Mouse (Mus musculus) limb, embryonic 15.5 days (tissue): Measurements from ENCODE around the gene Arnt2. TPM values are rescaled to one million over a fixed set of nuclear protein-coding genes. Genes with fewer than 3 reads are reported as not detected.

Experiments used
- ATAC-seq: fragments of 200-750 bp; cut with Nextera tagmentation; 2 replicates; pipeline ENCODE4 v1.8.0; 2017; ENCODE audit warnings: low read depth, moderate TSS enrichment; ENCODE audit not compliant: insufficient number of reproducible peaks, low FRiP score, low TSS enrichment
- H3K27ac ChIP-seq: fragments of 300-500 bp; sonication (generic); 2 replicates; pipeline ENCODE4 v1.5.1; 2015; ENCODE audit warnings: moderate library complexity, mild to moderate bottlenecking, inconsistent platforms
- H3K27me3 ChIP-seq: fragments of 300-500 bp; sonication (generic); 2 replicates; pipeline ENCODE4 v1.6.1; 2015; ENCODE audit warnings: inconsistent platforms
- H3K36me3 ChIP-seq: fragments of 300-500 bp; sonication (generic); 2 replicates; pipeline ENCODE4 v1.6.1; 2015; ENCODE audit warnings: inconsistent platforms
- H3K4me1 ChIP-seq: fragments of 300-500 bp; sonication (generic); 2 replicates; pipeline ENCODE4 v1.6.1; 2015; ENCODE audit warnings: inconsistent platforms
- H3K4me2 ChIP-seq: fragments of 300-500 bp; sonication (generic); 2 replicates; pipeline ENCODE4 v1.6.1; 2015; ENCODE audit warnings: mild to moderate bottlenecking, inconsistent platforms
- H3K4me3 ChIP-seq: fragments of 300-500 bp; sonication (generic); 2 replicates; pipeline ENCODE4 v1.5.1; 2015; ENCODE audit warnings: mild to moderate bottlenecking, inconsistent platforms
- H3K9ac ChIP-seq: fragments of 300-500 bp; sonication (generic); 2 replicates; pipeline ENCODE4 v1.6.1; 2015; ENCODE audit warnings: inconsistent platforms
- H3K9me3 ChIP-seq: fragments of 300-500 bp; sonication (generic); 2 replicates; pipeline ENCODE4 v1.6.1; 2016; ENCODE audit warnings: inconsistent platforms
- WGBS: fragments of 180-500 bp; shearing (Covaris S2); methylation state at CpG from one replicate; pipeline ENCODE4 v1.1.7; 2015; 5-methylcytosine and 5-hydroxymethylcytosine counted together
- polyA plus RNA-seq: library from polyadenylated mRNA; unstranded; fragments of >200 nt; fragmentation: Nextera tagmentation; extraction: Ambion mirVana; gene quantifications from 2 replicates; pipeline ENCODE4 v1.2.1, GENCODE M21; 2015

Gene Arnt2
- polyA plus RNA-seq, 1 experiment from 2014 or later = 7.3 TPM

- no peak for ATAC-seq
- H3K9ac ChIP-seq = no peak overlapping the region
- H3K9me3 ChIP-seq = no peaks in the 10 kb centered on the region
- H3K36me3 ChIP-seq = no peaks in the 10 kb centered on the region
- H3K4me2 ChIP-seq = no peak overlapping the region
- H3K4me1 ChIP-seq = no peaks in the 10 kb centered on the region
- H3K27ac ChIP-seq = no peak overlapping the region
- H3K27me3 ChIP-seq = no peaks in the 10 kb centered on the region
- no peak overlapping the region for H3K4me3 ChIP-seq
- 79% methylated on average over 3 of the region's 3 CpGs for WGBS
These were observed 98.4 kb downstream of the Arnt2 start for GRCm38 (mm10) chr7:84311624-84312023.

DNA sequence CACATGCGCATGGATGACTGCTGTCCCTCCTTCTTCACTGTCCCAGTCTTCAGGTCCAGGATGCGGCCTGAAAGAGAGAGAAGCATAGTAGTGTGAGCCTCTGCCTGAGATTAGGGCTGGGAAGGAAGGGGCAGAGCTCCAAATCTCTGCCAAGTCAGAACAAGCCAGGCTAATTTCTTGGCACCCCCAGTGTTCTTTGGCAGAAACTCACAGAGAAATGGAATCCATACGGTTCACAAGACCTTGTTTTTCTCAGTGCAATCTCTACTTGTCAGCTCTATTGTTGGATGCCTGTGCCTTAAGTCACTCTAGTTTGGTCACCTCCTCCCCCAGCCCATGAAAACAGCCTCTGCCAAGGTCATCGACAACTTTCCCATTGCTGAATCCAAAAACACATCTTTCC, 99.1 kb downstream of the Arnt2 start:
- Histone ChIP-seq H3K9me3 (no peaks in the 10 kb centered on the region), H3K36me3 (no peaks in the 10 kb centered on the region), H3K4me3 (no peak overlapping the region), H3K27me3 (no peaks in the 10 kb centered on the region), H3K27ac (0 out of 2 replicates have a peak overlapping the region, but pooled peaks have one; percentile 22), H3K4me2 (no peak overlapping the region), H3K4me1 (no peaks in the 10 kb centered on the region), H3K9ac (no peak overlapping the region)
- ATAC-seq = no peak
- WGBS = 57% methylated on average over 4 of the region's 4 CpGs

DNA sequence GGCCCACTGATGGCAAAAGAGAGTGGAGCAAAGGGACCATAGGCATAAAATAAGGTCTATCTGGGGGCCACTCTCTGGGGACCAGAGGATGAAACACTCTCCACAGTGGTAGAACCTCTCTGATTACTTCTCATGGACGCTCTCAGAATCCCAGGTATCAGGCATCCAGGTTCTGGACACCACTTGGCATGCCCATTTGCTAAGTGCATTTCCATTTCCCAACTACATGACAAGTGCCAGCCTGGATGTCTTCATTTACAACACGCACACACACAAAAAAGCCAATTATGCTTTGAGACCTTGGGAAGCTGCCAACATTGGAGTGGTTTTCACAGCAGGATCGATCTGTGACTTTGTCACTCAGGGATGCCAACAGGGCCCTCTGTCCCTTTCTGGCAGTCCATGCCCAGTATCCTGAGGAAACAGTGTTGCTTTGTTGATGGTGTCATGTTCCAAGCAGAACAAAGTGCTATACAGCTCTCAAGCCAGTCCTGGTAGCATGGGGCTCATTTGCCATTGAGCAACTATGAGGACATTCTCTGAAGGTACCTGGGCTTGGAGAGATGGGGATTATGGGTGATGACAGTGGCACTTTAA, 102.5 kb downstream of the Arnt2 start:
- Histone ChIP-seq H3K9me3 (no peaks in the 10 kb centered on the region), H3K27me3 (no peaks in the 10 kb centered on the region), H3K4me1 (no peaks in the 10 kb centered on the region), H3K27ac (no peak overlapping the region), H3K36me3 (0 out of 2 replicates have a peak, but pooled peaks cover 4% of the 10 kb centered on the region), H3K9ac (no peak overlapping the region), H3K4me2 (no peak overlapping the region), H3K4me3 (no peak overlapping the region)
- 87% methylated on average over 3 of the region's 3 CpGs for WGBS
- ATAC-seq = no peak

DNA sequence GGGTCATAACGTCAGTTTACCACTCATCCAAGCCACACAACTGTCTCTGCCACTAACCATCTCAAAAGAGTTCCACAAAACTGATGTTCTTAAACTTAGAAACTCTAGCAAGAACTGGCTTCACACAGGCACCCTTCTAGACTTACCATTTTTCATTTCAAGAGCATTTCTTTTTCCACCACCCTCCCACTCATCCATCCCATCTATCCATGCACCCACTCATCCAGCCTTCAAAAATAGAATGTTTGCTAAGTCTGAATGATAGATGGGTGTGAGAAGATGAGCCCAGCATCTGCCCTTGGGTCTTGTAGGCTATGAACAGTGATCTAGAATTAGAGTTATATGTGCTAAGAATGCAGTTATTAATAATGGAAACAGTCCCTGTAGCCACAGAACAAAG, 109.7 kb downstream of the Arnt2 start:
- Histone ChIP-seq H3K4me3 (no peak overlapping the region), H3K4me1 (no peaks in the 10 kb centered on the region), H3K27ac (no peak overlapping the region), H3K9me3 (no peaks in the 10 kb centered on the region), H3K36me3 (0 out of 2 replicates have a peak, but pooled peaks cover 4% of the 10 kb centered on the region), H3K4me2 (no peak overlapping the region), H3K27me3 (no peaks in the 10 kb centered on the region), H3K9ac (no peak overlapping the region)
- 88% methylated on average over 1 of the region's 1 CpGs for WGBS
- ATAC-seq = no peak

DNA sequence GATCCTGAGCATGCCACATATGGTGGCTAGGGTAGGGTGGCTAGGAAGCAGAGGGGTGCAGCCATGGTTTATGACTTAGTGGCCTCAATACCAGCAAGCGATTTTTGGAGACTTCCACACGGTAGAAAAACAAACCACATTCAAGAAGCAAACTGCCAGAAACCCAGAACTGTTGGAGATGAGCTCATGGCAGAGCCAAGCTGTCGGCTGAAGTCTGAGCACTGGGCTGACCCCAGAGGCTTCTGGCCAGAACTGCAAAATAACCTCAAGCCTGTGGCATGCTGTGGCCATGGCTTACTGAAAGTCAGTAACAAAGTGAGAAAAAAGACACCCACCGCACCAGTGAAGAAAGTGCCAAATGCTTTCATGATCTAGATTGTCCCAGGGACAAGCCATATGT, 110.4 kb downstream of the Arnt2 start:
- Histone ChIP-seq H3K9ac (no peak overlapping the region), H3K4me2 (no peak overlapping the region), H3K9me3 (no peaks in the 10 kb centered on the region), H3K27me3 (no peaks in the 10 kb centered on the region), H3K4me3 (no peak overlapping the region), H3K27ac (no peak overlapping the region), H3K36me3 (0 out of 2 replicates have a peak, but pooled peaks cover 3% of the 10 kb centered on the region), H3K4me1 (no peaks in the 10 kb centered on the region)
- whole genome bisulfite sequencing = 82% methylated on average over 4 of the region's 4 CpGs
- no peak for ATAC-seq

GRCm38 (mm10) chr7:84293054-84293453, 116.9 kb downstream of the Arnt2 start:
- 63% methylated on average over 7 of the region's 7 CpGs for WGBS
- peak; percentile 58; the same call in 1 of the 2 replicates for ATAC-seq

DNA sequence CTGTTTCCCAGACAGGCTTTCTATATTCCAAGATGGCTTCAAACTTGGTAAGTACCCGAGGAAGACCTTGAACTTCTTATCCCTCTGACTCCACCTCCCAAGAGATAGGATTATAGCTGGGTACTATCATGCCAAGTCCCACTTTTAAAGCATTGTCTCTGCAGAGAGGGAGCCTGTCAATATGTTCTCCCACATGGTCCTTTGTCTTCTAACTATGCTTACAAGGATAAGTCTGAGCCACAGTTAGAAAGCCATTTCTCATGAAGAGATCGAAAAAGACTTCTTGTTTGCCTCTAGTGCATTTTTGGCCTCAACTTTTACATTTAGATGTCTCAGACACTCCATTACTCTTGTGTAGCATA, 122.8 kb downstream of the Arnt2 start:
- no peak for ATAC-seq
- Histone ChIP-seq H3K4me1 (no peaks in the 10 kb centered on the region), H3K4me2 (no peak overlapping the region), H3K9me3 (no peaks in the 10 kb centered on the region), H3K36me3 (peaks cover 2% of the 10 kb centered on the region; the same call in 1 of the 2 replicates), H3K27ac (no peak overlapping the region), H3K9ac (no peak overlapping the region), H3K27me3 (no peaks in the 10 kb centered on the region), H3K4me3 (no peak overlapping the region)
- WGBS = 80% methylated on average over 2 of the region's 2 CpGs

More at GRCm38 (mm10) chr7:84293054-84293453, 116.9 kb downstream of the Arnt2 start:
- no peak overlapping the region for H3K9ac ChIP-seq
- no peaks in the 10 kb centered on the region for H3K27me3 ChIP-seq
- H3K4me1 ChIP-seq = no peaks in the 10 kb centered on the region
- no peaks in the 10 kb centered on the region for H3K9me3 ChIP-seq
- H3K27ac ChIP-seq = peak overlapping the region; percentile 35; the same call in 1 of the 2 replicates
- H3K4me3 ChIP-seq = no peak overlapping the region
- no peaks in the 10 kb centered on the region for H3K36me3 ChIP-seq
- no peak overlapping the region for H3K4me2 ChIP-seq

- no peak overlapping the region for H3K27ac ChIP-seq
- no peaks in the 10 kb centered on the region for H3K4me1 ChIP-seq
- no peak overlapping the region for H3K4me3 ChIP-seq
- no peaks in the 10 kb centered on the region for H3K9me3 ChIP-seq
- WGBS = 92% methylated on average over 8 of the region's 8 CpGs
- no peaks in the 10 kb centered on the region for H3K27me3 ChIP-seq
- ATAC-seq = no peak
- peaks cover 2% of the 10 kb centered on the region; the same call in 1 of the 2 replicates for H3K36me3 ChIP-seq
- no peak overlapping the region for H3K4me2 ChIP-seq
- no peak overlapping the region for H3K9ac ChIP-seq
These were observed 123.3 kb downstream of the Arnt2 start for GRCm38 (mm10) chr7:84286526-84287225.

GRCm38 (mm10) chr7:84285790-84286189, 124.2 kb downstream of the Arnt2 start:
- no peak overlapping the region for H3K4me3 ChIP-seq
- no peaks in the 10 kb centered on the region for H3K27me3 ChIP-seq
- no peak overlapping the region for H3K4me2 ChIP-seq
- H3K4me1 ChIP-seq = no peaks in the 10 kb centered on the region
- H3K36me3 ChIP-seq = peaks cover 2% of the 10 kb centered on the region; the same call in 1 of the 2 replicates
- no peaks in the 10 kb centered on the region for H3K9me3 ChIP-seq
- WGBS = 81% methylated on average over 7 of the region's 7 CpGs
- ATAC-seq = no peak
- H3K27ac ChIP-seq = no peak overlapping the region
- no peak overlapping the region for H3K9ac ChIP-seq

DNA sequence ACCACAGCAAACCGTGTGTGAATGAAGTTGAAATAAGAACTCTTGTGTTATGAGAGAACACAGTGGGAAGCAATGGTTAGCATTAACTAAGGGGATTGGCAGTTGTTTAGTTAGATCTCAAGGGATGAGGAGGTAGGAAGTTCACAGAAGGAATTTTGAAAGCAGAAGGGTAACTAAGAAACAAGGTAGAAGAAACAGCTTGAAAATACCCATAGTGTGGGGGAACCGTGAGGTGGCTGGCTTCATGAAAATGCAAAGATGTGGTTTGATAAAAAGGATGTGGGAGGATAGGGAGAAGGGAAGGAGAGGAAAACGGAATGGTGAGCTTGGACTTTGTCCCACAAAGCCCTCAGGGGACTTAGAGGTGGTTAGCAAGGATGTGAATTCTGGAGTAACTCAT, 125.0 kb downstream of the Arnt2 start:
- no peaks in the 10 kb centered on the region for H3K27me3 ChIP-seq
- H3K4me1 ChIP-seq = no peaks in the 10 kb centered on the region
- peaks cover 2% of the 10 kb centered on the region; the same call in 1 of the 2 replicates for H3K36me3 ChIP-seq
- whole genome bisulfite sequencing = 61% methylated on average over 3 of the region's 3 CpGs
- no peaks in the 10 kb centered on the region for H3K9me3 ChIP-seq
- H3K9ac ChIP-seq = no peak overlapping the region
- no peak overlapping the region for H3K4me2 ChIP-seq
- H3K4me3 ChIP-seq = no peak overlapping the region
- ATAC-seq = no peak
- H3K27ac ChIP-seq = no peak overlapping the region

GRCm38 (mm10) chr7:84282231-84282630, 127.7 kb downstream of the Arnt2 start:
- H3K4me3 ChIP-seq = no peak overlapping the region
- no peak for ATAC-seq
- H3K36me3 ChIP-seq = peaks cover 2% of the 10 kb centered on the region; the same call in 1 of the 2 replicates
- no peak overlapping the region for H3K4me2 ChIP-seq
- no peaks in the 10 kb centered on the region for H3K27me3 ChIP-seq
- no peaks in the 10 kb centered on the region for H3K9me3 ChIP-seq
- no peak overlapping the region for H3K27ac ChIP-seq
- H3K4me1 ChIP-seq = no peaks in the 10 kb centered on the region
- WGBS = 89% methylated on average over 4 of the region's 4 CpGs
- no peak overlapping the region for H3K9ac ChIP-seq

- H3K27ac ChIP-seq = no peak overlapping the region
- H3K36me3 ChIP-seq = peaks cover 9% of the 10 kb centered on the region; the same call in 1 of the 2 replicates
These were observed 130.7 kb downstream of the Arnt2 start for GRCm38 (mm10) chr7:84279231-84279630.

More at GRCm38 (mm10) chr7:84279231-84279630, 130.7 kb downstream of the Arnt2 start:
- Histone ChIP-seq H3K9me3 (no peaks in the 10 kb centered on the region), H3K4me2 (no peak overlapping the region), H3K4me3 (no peak overlapping the region), H3K9ac (no peak overlapping the region), H3K27me3 (no peaks in the 10 kb centered on the region), H3K4me1 (no peaks in the 10 kb centered on the region)
- 79% methylated on average over 1 of the region's 1 CpGs for WGBS
- ATAC-seq = no peak
